Mouse (Mus musculus) midbrain, embryonic 14.5 days (tissue): ENCODE measurements around the gene Jmjd6. TPM values are rescaled to one million over a fixed set of nuclear protein-coding genes. Genes with fewer than 3 reads are reported as not detected.
A peak's percentile ranks its signal among the peaks of the same experiment; 100 is the strongest.
"Not testable (repeated sequence)": the region's sequence is repeated elsewhere in the genome, so short reads cannot be mapped to it uniquely, and the experiment has no call there.

ENCODE experiments used
- ATAC-seq: fragments of 200-750 bp; cut with Nextera tagmentation; 2 replicates; pipeline ENCODE4 v1.8.0; 2017; ENCODE audit warnings: moderate number of reproducible peaks, moderate library complexity; ENCODE audit not compliant: low FRiP score, low TSS enrichment
- DNase-seq: peaks from one replicate; pipeline ENCODE4 v3.0.0-alpha.2; 2015
- H3K27ac ChIP-seq: fragments of 300-500 bp; sonication (generic); replicated peaks from 2 replicates; pipeline ENCODE4 v1.5.1; 2014; ENCODE audit warnings: mild to moderate bottlenecking, low read depth, low read length, moderate library complexity
- H3K27me3 ChIP-seq: fragments of 300-500 bp; sonication (generic); 2 replicates; pipeline ENCODE4 v1.6.1; 2014; ENCODE audit warnings: low read length, control low read depth, mixed read lengths; ENCODE audit not compliant: control insufficient read depth, insufficient read depth
- H3K36me3 ChIP-seq: fragments of 300-500 bp; sonication (generic); 2 replicates; pipeline ENCODE4 v1.6.1; 2014; ENCODE audit warnings: low read length, control low read depth; ENCODE audit not compliant: control insufficient read depth, insufficient read depth
- H3K4me1 ChIP-seq: fragments of 300-500 bp; sonication (generic); 2 replicates; pipeline ENCODE4 v1.6.1; 2014; ENCODE audit warnings: mild to moderate bottlenecking, antibody characterized with exemption, low read length, control low read depth; ENCODE audit not compliant: control insufficient read depth, insufficient read depth
- H3K4me2 ChIP-seq: fragments of 300-500 bp; sonication (generic); 2 replicates; pipeline ENCODE4 v1.6.1; 2014; ENCODE audit warnings: mild to moderate bottlenecking, low read length, moderate library complexity
- H3K4me3 ChIP-seq: fragments of 300-500 bp; sonication (generic); replicated peaks from 2 replicates; pipeline ENCODE4 v1.5.1; 2014; ENCODE audit warnings: low read depth, low read length
- H3K9ac ChIP-seq: fragments of 300-500 bp; sonication (generic); replicated peaks from 2 replicates; pipeline ENCODE4 v1.6.1; 2014; ENCODE audit warnings: mild to moderate bottlenecking, low read length, moderate library complexity
- H3K9me3 ChIP-seq: fragments of 300-500 bp; sonication (generic); 2 replicates; pipeline ENCODE4 v1.6.1; 2016; ENCODE audit warnings: low read length, control low read depth, mixed read lengths; ENCODE audit not compliant: control insufficient read depth
- WGBS: fragments of 180-500 bp; shearing (Covaris S2); extraction: QIAGEN DNeasy Blood & Tissue Kit; methylation state at CpG from one replicate; pipeline ENCODE4 v1.1.7; 2014; 5-methylcytosine and 5-hydroxymethylcytosine counted together
- polyA plus RNA-seq: library from polyadenylated mRNA; unstranded; fragments of >200 nt; fragmentation: Nextera tagmentation; extraction: Ambion mirVana; gene quantifications from 2 replicates; pipeline ENCODE4 v1.2.1, GENCODE M21; 2014

The Jmjd6 gene
- polyA plus RNA-seq, 1 experiment from 2014 or later: 70.8 TPM

DNA sequence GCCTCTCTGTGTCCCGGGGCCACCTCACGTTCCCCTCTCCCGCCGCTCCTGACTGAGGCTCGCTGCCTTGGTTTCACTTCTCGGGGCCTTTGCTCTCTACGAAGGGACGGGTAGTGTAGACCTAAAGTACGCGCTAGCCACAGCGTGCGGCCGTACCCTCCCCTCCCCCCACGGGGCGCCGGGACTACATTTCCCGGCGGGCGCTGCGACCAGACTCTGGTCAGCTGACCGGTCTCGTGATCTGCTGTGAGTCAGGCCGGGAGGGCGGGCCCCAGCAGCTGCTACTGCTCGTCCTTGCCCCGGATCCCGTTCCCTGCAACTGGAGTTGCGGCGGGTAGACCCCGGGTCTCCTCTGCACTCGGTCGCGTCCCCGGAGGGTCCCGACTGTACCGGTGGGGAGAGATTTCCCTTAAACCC is 10.3 kb upstream of the Jmjd6 start:
- H3K4me3 ChIP-seq: peak overlapping the region; percentile 96
- peak; percentile 90 for ATAC-seq
- peaks cover 26% of the 10 kb centered on the region for H3K4me1 ChIP-seq
- H3K9me3 ChIP-seq: no peaks in the 10 kb centered on the region
- WGBS: under 1% methylated on average over 36 of the region's 36 CpGs
- no peaks in the 10 kb centered on the region for H3K27me3 ChIP-seq
- peak overlapping the region; percentile 96 for H3K27ac ChIP-seq
- H3K4me2 ChIP-seq: peak overlapping the region; percentile 85
- H3K9ac ChIP-seq: peak overlapping the region; percentile 62
- H3K36me3 ChIP-seq: peaks cover 32% of the 10 kb centered on the region
- peak; percentile 98 for DNase-seq

DNA sequence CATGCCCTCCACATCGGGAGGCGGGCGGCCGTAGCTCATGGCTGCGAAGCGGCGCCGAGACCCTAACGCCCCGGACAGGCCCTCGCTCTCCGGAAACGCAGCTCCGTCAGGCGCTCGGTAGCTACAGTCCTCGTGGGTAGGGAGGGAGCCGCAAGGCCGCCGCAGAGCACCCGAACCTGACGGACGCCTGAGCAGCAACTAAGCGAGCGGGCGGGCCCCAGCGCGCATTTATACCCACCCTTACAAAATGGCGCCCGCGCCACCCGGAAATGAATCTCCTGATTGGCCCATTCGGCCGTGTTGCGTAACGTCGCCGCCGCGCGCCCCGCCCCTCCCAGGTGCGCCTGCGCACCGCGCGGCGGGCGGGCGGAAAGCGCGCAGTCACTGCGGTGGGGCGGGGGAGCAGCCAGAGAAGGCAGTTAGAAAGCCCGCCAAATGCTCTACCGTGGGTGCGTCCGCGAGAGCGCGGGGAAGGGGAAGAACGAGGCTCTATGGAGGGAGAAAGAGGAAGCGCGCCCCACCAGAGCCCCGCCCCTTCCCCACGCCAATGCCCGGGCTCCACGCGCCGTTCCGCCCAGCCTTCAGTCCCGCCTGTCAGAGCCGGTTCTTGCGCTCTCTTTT is 9.8 kb upstream of the Jmjd6 start, which contains the start of gene Srsf2:
Gene Srsf2 (minus strand): TSS at position 204 of the 621 bp plus-strand sequence.
- peaks cover 26% of the 10 kb centered on the region for H3K4me1 ChIP-seq
- ATAC-seq (peak; percentile 90), DNase-seq (peak; percentile 98)
- peak within 1 kb of the TSS; percentile 93 for H3K9ac ChIP-seq
- H3K36me3 ChIP-seq: peaks cover 36% of the 10 kb centered on the region
- peak within 1 kb of the TSS; percentile 96 for H3K27ac ChIP-seq
- no peaks in the 10 kb centered on the region for H3K27me3 ChIP-seq
- peak within 1 kb of the TSS; percentile 96 for H3K4me3 ChIP-seq
- under 1% methylated on average over 73 of the region's 74 CpGs for WGBS
- H3K4me2 ChIP-seq: peak within 1 kb of the TSS; percentile 85
- H3K9me3 ChIP-seq: no peaks in the 10 kb centered on the region

DNA sequence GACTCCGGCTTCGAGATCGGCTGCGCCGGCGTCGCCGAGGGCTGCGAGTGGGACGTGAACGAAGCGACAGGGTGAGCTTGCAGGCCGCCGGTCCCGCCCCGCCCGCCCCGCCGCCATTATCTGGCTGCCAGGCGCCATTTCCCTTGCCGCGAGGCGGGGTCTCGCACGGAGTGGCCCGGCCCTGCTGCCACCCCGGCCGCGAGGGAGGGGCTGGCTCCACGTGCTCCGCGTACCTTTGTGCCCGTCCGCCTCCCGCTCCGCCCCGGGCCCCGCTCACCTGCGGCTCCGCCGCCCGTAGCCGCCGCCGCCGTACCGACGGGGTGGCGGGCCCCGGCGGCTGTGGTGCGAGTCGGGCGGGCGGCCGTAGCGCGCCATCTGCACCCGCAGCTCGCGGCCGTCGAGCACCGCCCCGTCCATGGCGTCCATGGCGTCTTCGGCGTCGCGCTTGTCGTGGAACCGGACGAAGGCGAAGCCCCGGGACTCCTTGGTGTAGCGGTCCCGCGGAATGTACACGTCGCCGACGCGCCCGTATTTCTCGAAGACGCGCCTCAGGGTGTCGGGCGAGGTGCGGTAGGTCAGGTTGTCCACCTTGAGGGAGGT is 9.1 kb upstream of the Jmjd6 start, which contains the start of gene Mfsd11:
Gene Mfsd11 (plus strand): TSS at position 150 of the 600 bp plus-strand sequence.
- DNase-seq (peak; percentile 86), ATAC-seq (peak; percentile 42)
- no peaks in the 10 kb centered on the region for H3K27me3 ChIP-seq
- peak within 1 kb of the TSS; percentile 96 for H3K27ac ChIP-seq
- H3K4me1 ChIP-seq: peaks cover 26% of the 10 kb centered on the region
- H3K9me3 ChIP-seq: no peaks in the 10 kb centered on the region
- peak within 1 kb of the TSS; percentile 85 for H3K4me2 ChIP-seq
- H3K36me3 ChIP-seq: peaks cover 42% of the 10 kb centered on the region
- H3K4me3 ChIP-seq: peak within 1 kb of the TSS; percentile 96
- under 1% methylated on average over 83 of the region's 91 CpGs for WGBS
- H3K9ac ChIP-seq: peak within 1 kb of the TSS; percentile 93

DNA sequence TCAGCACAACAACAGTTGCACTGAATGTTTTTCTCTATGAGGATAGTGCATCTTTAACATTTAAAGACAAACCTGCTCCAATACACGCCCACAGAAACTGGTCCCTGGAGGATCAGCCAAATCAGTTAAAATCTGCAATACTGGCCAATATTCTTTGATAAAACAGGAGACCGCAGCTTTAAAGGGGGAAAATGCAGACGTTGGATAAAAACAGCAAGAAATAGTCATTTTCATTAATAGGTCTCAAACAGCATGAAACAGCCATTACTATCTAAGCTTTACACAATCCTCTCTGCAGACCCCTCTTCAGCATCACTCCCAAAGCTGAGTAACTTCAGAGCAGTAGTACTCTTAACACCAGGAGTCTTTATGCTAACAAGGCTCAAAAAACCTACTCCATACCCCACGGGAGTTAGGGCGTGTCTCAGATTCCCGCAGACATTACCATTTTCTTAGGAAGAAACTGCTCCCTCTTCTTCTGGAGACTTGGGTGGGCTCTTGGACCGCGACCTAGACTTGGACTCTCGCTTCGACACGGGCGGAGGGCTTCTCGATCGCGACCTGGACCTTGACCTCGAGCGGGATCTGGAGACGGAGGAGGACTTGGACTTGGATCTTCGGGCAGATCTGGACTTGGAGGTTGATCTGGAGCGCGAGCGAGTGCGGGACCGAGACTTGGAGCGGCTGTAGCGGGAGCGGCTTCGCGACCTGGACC is 8.5 kb upstream of the Jmjd6 start:
- under 1% methylated on average over 29 of the region's 29 CpGs for WGBS
- Histone ChIP-seq H3K9ac (peak overlapping the region; percentile 93), H3K9me3 (no peaks in the 10 kb centered on the region), H3K4me3 (peak overlapping the region; percentile 96), H3K36me3 (peaks cover 46% of the 10 kb centered on the region), H3K4me2 (peak overlapping the region; percentile 85), H3K4me1 (peaks cover 26% of the 10 kb centered on the region), H3K27ac (peak overlapping the region; percentile 96), H3K27me3 (no peaks in the 10 kb centered on the region)
- no peak for ATAC-seq
- DNase-seq: peak; percentile 58

DNA sequence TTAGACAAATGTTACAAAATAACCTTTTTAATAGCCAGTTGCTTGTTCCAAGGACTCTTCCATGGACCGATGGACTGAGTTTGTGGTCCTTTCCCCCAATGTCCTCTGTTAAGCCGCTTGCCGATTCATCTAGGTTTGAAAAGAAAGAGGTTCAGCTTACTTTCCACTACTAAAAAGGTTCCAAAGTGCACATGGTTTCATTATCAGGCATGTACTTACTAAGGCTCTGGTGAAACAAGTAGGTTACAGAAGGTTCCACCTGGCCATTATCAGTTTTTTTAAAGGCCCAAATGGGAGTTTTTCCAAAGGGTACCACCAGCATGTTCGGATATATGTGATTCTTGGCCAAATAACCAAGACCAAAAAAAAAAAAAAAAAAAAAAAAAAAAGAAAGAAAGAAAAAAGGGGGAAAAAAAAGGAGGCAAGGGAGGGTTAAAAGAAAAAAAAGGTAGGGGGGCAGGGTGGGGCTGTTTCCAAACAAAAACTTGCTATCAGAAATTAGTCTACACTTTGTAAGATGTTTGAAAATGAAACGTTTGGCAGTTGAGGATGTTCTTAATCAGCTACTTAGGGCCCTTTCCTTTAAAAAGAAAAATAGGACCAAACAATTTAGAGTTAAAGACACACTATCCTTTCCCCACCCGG is 7.7 kb upstream of the Jmjd6 start:
- DNase-seq (no peak), ATAC-seq (no peak)
- H3K9me3 ChIP-seq: no peaks in the 10 kb centered on the region
- H3K4me2 ChIP-seq: peak overlapping the region; percentile 85
- WGBS: 27% methylated on average over 6 of the region's 6 CpGs
- H3K4me1 ChIP-seq: peaks cover 26% of the 10 kb centered on the region
- H3K36me3 ChIP-seq: peaks cover 52% of the 10 kb centered on the region
- H3K27me3 ChIP-seq: no peaks in the 10 kb centered on the region
- H3K9ac ChIP-seq: peak overlapping the region; percentile 93
- H3K4me3 ChIP-seq: peak overlapping the region; percentile 96
- H3K27ac ChIP-seq: no peak overlapping the region

DNA sequence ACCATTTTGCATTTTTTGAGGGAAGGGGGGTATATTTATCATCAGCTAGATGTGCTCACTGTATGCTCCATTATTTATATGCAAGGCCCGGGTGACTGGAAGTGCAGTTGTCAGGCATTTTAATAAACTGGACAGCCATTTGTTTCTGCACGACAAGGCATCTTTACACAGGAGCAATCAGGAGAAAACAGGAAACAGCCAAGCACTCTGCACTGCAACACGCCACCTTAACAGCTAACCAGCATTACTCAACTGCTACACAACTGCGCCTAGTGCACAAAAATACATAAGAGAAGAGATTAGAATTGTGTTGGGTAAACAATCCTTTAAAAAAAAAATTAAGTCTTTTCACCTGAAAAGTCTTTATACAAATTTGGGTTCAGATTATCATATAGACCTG is 6.8 kb upstream of the Jmjd6 start:
- Histone ChIP-seq H3K9me3 (no peaks in the 10 kb centered on the region), H3K9ac (no peak overlapping the region), H3K4me1 (peaks cover 25% of the 10 kb centered on the region), H3K27me3 (no peaks in the 10 kb centered on the region), H3K4me3 (0 out of 2 replicates have a peak overlapping the region, but pooled peaks have one; percentile 7), H3K4me2 (peak overlapping the region; percentile 85), H3K27ac (no peak overlapping the region), H3K36me3 (peaks cover 52% of the 10 kb centered on the region)
- ATAC-seq (no peak), DNase-seq (no peak)
- WGBS: 62% methylated on average over 4 of the region's 4 CpGs

DNA sequence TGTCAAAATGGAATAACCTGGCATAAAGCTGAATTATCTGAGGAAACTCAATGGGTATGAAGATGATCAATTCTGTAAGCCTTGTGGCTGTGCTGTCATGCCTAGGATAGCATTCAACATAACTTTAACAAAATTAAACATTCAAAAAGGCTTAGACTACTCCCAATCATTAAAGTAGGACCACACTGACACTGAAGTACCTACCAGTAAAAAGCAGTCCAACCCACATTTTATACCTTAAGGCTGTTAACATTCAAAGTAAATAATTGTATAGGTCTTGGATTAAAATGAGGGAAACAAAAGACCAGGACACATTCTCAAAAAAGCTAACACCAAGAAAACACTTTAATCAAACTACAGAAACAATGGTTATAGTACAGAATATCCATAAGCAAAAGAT is 6.3 kb upstream of the Jmjd6 start:
- H3K4me1 ChIP-seq: peaks cover 20% of the 10 kb centered on the region
- no peak overlapping the region for H3K4me3 ChIP-seq
- no peak overlapping the region for H3K9ac ChIP-seq
- H3K27me3 ChIP-seq: no peaks in the 10 kb centered on the region
- H3K9me3 ChIP-seq: no peaks in the 10 kb centered on the region
- ATAC-seq (no peak), DNase-seq (no peak)
- H3K27ac ChIP-seq: no peak overlapping the region
- H3K4me2 ChIP-seq: no peak overlapping the region
- H3K36me3 ChIP-seq: peaks cover 52% of the 10 kb centered on the region

DNA sequence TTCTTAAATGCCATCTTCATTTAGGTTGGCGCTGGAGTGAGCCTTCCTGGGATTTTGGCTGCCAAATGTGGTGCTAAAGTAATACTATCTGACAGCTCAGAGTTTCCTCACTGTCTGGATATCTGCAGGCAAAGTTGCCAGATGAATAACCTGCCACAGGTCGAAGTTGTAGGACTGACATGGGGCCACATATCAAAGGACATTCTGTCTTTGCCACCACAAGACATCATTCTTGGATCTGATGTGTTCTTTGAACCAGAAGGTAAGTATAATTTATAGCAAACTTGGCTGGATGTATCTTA is 5.6 kb upstream of the Jmjd6 start:
- not testable (repeated sequence) for ATAC-seq
- H3K36me3 ChIP-seq: peaks cover 52% of the 10 kb centered on the region

More for the DNA sequence above, 5.6 kb upstream of the Jmjd6 start:
- peaks cover 21% of the 10 kb centered on the region for H3K4me1 ChIP-seq
- not testable (repeated sequence) for H3K4me3 ChIP-seq, H3K9ac ChIP-seq, DNase-seq, H3K9me3 ChIP-seq, H3K4me2 ChIP-seq, H3K27me3 ChIP-seq, H3K27ac ChIP-seq
- 78% methylated on average over 2 of the region's 2 CpGs for WGBS
